Mouse (Mus musculus) forebrain, embryonic 16.5 days (tissue): ENCODE measurements at regions not wholly inside any gene's neighbourhood (a gene's known extent, or its start where the extent isn't known, plus 50 kb on each side); places are given as distances from the start of the nearest gene placed in this dataset.

Source experiments
- ATAC-seq: fragments of 200-750 bp; cut with Nextera tagmentation; 2 replicates; pipeline ENCODE4 v1.8.0; 2017; ENCODE audit warnings: mild to moderate bottlenecking, moderate library complexity
- H3K27ac ChIP-seq: fragments of 300-500 bp; sonication (generic); 2 replicates; pipeline ENCODE4 v1.5.1; 2014; ENCODE audit warnings: low read length, control low read depth
- H3K27me3 ChIP-seq: fragments of 300-500 bp; sonication (generic); replicated peaks from 2 replicates; pipeline ENCODE4 v1.6.1; 2014; ENCODE audit warnings: low read length; ENCODE audit not compliant: control insufficient read depth, insufficient read depth
- H3K36me3 ChIP-seq: fragments of 300-500 bp; sonication (generic); 2 replicates; pipeline ENCODE4 v1.6.1; 2014; ENCODE audit not compliant: control insufficient read depth, insufficient read depth
- H3K4me1 ChIP-seq: fragments of 300-500 bp; sonication (generic); replicated peaks from 2 replicates; pipeline ENCODE4 v1.6.1; 2014; ENCODE audit warnings: low read length; ENCODE audit not compliant: control insufficient read depth, insufficient read depth
- H3K4me2 ChIP-seq: fragments of 300-500 bp; sonication (generic); 2 replicates; pipeline ENCODE4 v1.6.1; 2014; ENCODE audit warnings: mild to moderate bottlenecking, low read length, control low read depth
- H3K4me3 ChIP-seq: fragments of 300-500 bp; sonication (generic); replicated peaks from 2 replicates; pipeline ENCODE4 v1.5.1; 2014; ENCODE audit warnings: mild to moderate bottlenecking, low read length, control low read depth
- H3K9ac ChIP-seq: fragments of 300-500 bp; sonication (generic); replicated peaks from 2 replicates; pipeline ENCODE4 v1.6.1; 2014; ENCODE audit warnings: low read depth, low read length, control low read depth
- H3K9me3 ChIP-seq: fragments of 300-500 bp; sonication (generic); 2 replicates; pipeline ENCODE4 v1.6.1; 2016; ENCODE audit warnings: low read length; ENCODE audit not compliant: control insufficient read depth
- WGBS: fragments of 180-500 bp; shearing (Covaris S2); extraction: QIAGEN DNeasy Blood & Tissue Kit; methylation state at CpG from one replicate; pipeline ENCODE4 v1.1.7; 2014; 5-methylcytosine and 5-hydroxymethylcytosine counted together

- no peak overlapping the region for H3K27ac ChIP-seq
- no peaks in the 10 kb centered on the region for H3K9me3 ChIP-seq
- no peak overlapping the region for H3K4me3 ChIP-seq
- H3K9ac ChIP-seq = no peak overlapping the region
- WGBS = 85% methylated on average over 4 of the region's 4 CpGs
- H3K4me2 ChIP-seq = no peak overlapping the region
- H3K4me1 ChIP-seq = no peaks in the 10 kb centered on the region
- no peak for ATAC-seq
- no peaks in the 10 kb centered on the region for H3K27me3 ChIP-seq
- H3K36me3 ChIP-seq = no peaks in the 10 kb centered on the region
These were observed 227.8 kb downstream of the Tm4sf1 start for GRCm38 (mm10) chr3:57073962-57074506.

GRCm38 (mm10) chr3:57033021-57033420, 268.8 kb downstream of the Tm4sf1 start:
- Histone ChIP-seq H3K27ac (no peak overlapping the region), H3K27me3 (no peaks in the 10 kb centered on the region), H3K4me3 (no peak overlapping the region), H3K4me1 (no peaks in the 10 kb centered on the region), H3K36me3 (no peaks in the 10 kb centered on the region), H3K9ac (no peak overlapping the region), H3K4me2 (no peak overlapping the region), H3K9me3 (no peaks in the 10 kb centered on the region)
- ATAC-seq = no peak

- Histone ChIP-seq H3K27me3 (no peaks in the 10 kb centered on the region), H3K4me3 (no peak overlapping the region), H3K4me2 (no peak overlapping the region), H3K9me3 (no peaks in the 10 kb centered on the region), H3K36me3 (no peaks in the 10 kb centered on the region), H3K27ac (no peak overlapping the region), H3K4me1 (no peaks in the 10 kb centered on the region), H3K9ac (no peak overlapping the region)
- no peak for ATAC-seq
These were observed 283.6 kb downstream of the Tm4sf1 start for GRCm38 (mm10) chr3:57018171-57018570.

DNA sequence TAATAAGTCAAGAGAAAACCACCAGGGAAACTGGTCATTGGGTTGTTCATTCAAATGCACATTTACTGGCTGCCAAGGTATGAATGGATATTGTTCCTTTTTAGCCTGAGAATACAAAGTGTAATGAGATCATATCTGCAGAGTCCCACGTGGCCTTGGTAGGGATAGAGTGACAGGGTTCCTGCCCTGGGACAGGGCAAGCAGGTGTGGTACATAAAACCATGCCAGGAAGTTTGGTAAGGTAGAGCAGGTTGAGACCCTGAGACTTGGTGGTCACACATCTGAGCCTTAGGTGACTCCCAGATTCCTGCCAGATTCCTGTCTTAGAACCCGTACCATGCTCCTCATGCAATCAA, 320.5 kb downstream of the Tm4sf1 start:
- Histone ChIP-seq H3K27me3 (no peaks in the 10 kb centered on the region), H3K36me3 (no peaks in the 10 kb centered on the region), H3K27ac (no peak overlapping the region), H3K9ac (no peak overlapping the region), H3K4me2 (no peak overlapping the region), H3K4me3 (no peak overlapping the region), H3K4me1 (peaks cover 2% of the 10 kb centered on the region; the same call in 1 of the 2 replicates), H3K9me3 (no peaks in the 10 kb centered on the region)
- ATAC-seq = peak; percentile 50
- WGBS = 47% methylated on average over 2 of the region's 2 CpGs

GRCm38 (mm10) chr3:56980593-56981304, 321.0 kb downstream of the Tm4sf1 start:
- H3K27me3 ChIP-seq = no peaks in the 10 kb centered on the region
- no peak overlapping the region for H3K4me2 ChIP-seq
- WGBS = 25% methylated on average over 3 of the region's 3 CpGs
- H3K4me3 ChIP-seq = no peak overlapping the region
- no peak overlapping the region for H3K27ac ChIP-seq
- H3K9me3 ChIP-seq = no peaks in the 10 kb centered on the region
- peak; percentile 87 for ATAC-seq
- H3K9ac ChIP-seq = no peak overlapping the region
- H3K4me1 ChIP-seq = peaks cover 2% of the 10 kb centered on the region; the same call in 1 of the 2 replicates
- no peaks in the 10 kb centered on the region for H3K36me3 ChIP-seq

- H3K9me3 ChIP-seq = no peaks in the 10 kb centered on the region
- no peak overlapping the region for H3K4me2 ChIP-seq
- no peak for ATAC-seq
- no peak overlapping the region for H3K27ac ChIP-seq
- H3K36me3 ChIP-seq = no peaks in the 10 kb centered on the region
- 63% methylated on average over 1 of the region's 1 CpGs for WGBS
- H3K27me3 ChIP-seq = no peaks in the 10 kb centered on the region
- no peak overlapping the region for H3K9ac ChIP-seq
- H3K4me1 ChIP-seq = peaks cover 15% of the 10 kb centered on the region
- no peak overlapping the region for H3K4me3 ChIP-seq
These were observed 335.8 kb downstream of the Tm4sf1 start for GRCm38 (mm10) chr3:56966008-56966407.

GRCm38 (mm10) chr3:56965444-56965843, 336.3 kb downstream of the Tm4sf1 start:
- 70% methylated on average over 2 of the region's 2 CpGs for WGBS
- no peak for ATAC-seq
- Histone ChIP-seq H3K4me3 (no peak overlapping the region), H3K4me1 (peaks cover 15% of the 10 kb centered on the region), H3K27ac (no peak overlapping the region), H3K27me3 (no peaks in the 10 kb centered on the region), H3K36me3 (no peaks in the 10 kb centered on the region), H3K9me3 (no peaks in the 10 kb centered on the region), H3K9ac (no peak overlapping the region), H3K4me2 (no peak overlapping the region)

DNA sequence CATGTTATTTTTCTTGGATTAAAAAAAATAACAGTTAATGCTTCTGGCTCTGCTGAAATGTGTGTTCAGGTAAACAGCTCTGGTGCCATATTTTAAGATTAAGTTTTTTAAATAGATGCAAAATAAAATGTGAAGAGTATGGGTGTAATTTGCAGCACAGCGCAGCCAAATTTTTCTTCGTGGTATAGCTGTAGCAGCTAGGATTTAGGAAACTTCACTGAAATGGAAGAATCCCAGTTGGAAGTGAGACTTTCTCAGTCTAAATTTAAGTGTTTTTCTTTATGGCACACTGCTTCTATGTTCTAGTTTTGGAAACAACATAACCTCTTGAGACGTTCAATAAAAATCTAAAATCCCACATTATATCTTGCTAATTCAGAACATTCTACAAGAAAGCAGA, 337.6 kb downstream of the Tm4sf1 start:
- WGBS = 74% methylated on average over 3 of the region's 3 CpGs

GRCm38 (mm10) chr3:56963251-56963650, 338.5 kb downstream of the Tm4sf1 start:
- 0 out of 2 replicates have a peak, but pooled peaks have one; percentile 22 for ATAC-seq
- H3K27ac ChIP-seq = no peak overlapping the region
- WGBS = 61% methylated on average over 3 of the region's 3 CpGs

More for the DNA sequence above, 337.6 kb downstream of the Tm4sf1 start:
- no peaks in the 10 kb centered on the region for H3K9me3 ChIP-seq
- H3K36me3 ChIP-seq = no peaks in the 10 kb centered on the region
- H3K4me2 ChIP-seq = no peak overlapping the region
- H3K4me1 ChIP-seq = peaks cover 15% of the 10 kb centered on the region
- H3K4me3 ChIP-seq = no peak overlapping the region
- no peak overlapping the region for H3K9ac ChIP-seq
- ATAC-seq = no peak
- H3K27me3 ChIP-seq = no peaks in the 10 kb centered on the region
- no peak overlapping the region for H3K27ac ChIP-seq

More at GRCm38 (mm10) chr3:56963251-56963650, 338.5 kb downstream of the Tm4sf1 start:
- Histone ChIP-seq H3K4me1 (peaks cover 15% of the 10 kb centered on the region), H3K27me3 (no peaks in the 10 kb centered on the region), H3K9ac (no peak overlapping the region), H3K4me3 (no peak overlapping the region), H3K9me3 (no peaks in the 10 kb centered on the region), H3K4me2 (no peak overlapping the region), H3K36me3 (no peaks in the 10 kb centered on the region)
